Mouse (Mus musculus) erythroid progenitor cell, adult 5-6 weeks (primary cell): ENCODE measurements around the gene Prkag2. TPM values are rescaled to one million over a fixed set of nuclear protein-coding genes. Genes with fewer than 3 reads are reported as not detected.
"Not testable (repeated sequence)": the region's sequence is repeated elsewhere in the genome, so short reads cannot be mapped to it uniquely, and the experiment has no call there.

Experiments
- ATAC-seq: replicated peaks from 2 replicates; pipeline ENCODE4 v1.8.0; 2016; ENCODE audit warnings: moderate number of reproducible peaks, mild to moderate bottlenecking, moderate TSS enrichment, inconsistent platforms; ENCODE audit not compliant: poor library complexity, low FRiP score, severe bottlenecking
- total RNA-seq, 2 experiments: library from RNA; stranded (forward) in 1 of 2; stranded (reverse) in 1 of 2; fragments of 150-400 nt in 1 of 2; fragments of 186-747, 209-891 nt in 1 of 2; gene quantifications; 2 replicates each; pipeline versions ENCODE4 v1.2.3 to v1.2.4; 2015 to 2017; ENCODE audit warnings: low replicate concordance in 2 of 2

The Prkag2 gene
- total RNA-seq, 2 experiments from 2014 or later: 1.7 to 7.5 TPM

DNA sequence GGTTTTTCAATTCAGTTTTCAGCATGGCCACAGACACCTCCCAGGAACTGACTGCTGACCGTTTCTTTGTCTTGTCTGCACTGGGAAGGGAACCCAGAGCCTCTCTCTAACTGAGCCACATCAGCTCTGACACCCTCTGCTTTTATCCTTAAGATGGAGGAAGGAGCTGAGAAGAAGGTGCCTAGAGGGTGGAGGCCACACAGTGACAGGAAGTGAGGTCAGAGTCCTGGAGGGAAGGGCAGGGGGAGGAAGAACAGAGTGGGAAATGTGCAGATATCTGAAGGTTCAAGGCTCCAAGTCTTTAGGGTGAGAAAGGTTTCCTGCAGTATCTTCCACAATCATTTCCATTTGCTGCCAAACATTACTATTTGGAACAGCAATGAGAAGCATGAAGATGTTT lies 205.6 kb downstream of the Prkag2 start:
- ATAC-seq: no peak

DNA sequence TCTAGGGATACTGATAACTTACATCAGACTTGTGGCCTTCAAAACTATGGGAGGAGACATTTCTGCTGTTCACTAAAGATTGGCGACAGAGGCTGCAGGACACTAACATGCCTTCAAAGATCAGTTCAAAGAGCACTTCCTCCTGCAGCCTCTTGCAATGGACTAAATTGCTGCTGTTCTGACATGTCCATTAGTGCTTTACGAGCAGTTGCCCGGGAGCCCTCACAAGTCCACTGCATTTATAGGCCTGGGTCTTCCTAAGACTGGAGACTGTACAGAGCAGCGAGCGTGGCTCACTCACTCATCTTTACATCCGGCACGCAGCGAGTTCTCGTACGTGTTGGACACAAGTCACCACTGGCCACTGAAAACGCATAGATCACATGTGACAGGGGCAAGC lies 208.0 kb downstream of the Prkag2 start:
- ATAC-seq: no peak

DNA sequence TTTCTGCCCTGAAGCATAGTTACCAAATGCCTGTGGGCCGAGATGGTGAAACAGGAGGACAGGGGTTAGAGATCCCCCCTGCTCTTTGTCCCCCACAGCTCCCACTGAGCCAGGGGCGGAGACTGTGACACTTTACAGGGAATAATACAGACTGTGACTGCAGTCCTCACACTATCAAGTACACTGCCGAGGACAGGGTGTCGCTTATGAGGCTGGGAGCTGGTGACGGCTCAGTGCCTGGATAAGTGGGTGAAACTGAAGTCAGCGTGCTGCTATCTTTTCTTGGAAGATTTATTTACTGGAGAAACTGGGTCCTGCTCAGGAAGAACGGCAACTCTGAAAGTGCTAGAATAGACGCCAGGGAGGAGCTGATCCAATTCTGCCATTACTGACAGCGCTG lies 210.6 kb downstream of the Prkag2 start:
- ATAC-seq: no peak

DNA sequence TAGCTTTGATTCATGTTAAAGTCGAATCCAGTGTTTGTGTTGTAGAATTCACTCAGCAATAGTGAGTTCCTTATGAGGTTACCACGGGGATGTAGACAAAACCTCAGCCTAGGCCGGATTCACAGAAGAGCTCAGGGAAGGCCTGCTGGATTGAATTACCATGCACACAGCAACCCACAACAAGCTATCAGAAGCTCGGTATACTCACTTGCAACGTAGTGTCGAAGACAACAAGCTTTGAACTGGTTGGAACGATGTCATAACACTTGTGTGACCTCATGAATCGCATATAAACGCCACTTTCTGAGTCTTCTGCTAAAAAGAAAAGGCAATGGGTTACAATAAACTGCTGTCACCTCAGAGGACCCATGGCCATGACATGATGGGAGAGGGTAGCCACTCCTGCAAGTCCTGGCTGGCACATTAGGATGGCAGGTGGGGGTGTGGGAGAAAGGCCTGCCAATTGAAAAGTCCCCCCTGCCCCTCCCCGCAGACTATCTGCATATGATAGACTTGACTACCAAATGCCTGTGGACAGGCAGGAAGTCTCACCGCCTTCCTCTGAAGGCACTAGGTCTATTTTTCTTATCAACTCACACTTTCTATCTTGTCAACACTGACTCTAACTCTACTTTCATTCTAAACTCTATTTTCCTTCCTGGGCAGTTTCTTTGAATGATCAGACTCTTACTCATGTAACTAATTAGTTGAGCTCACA lies 211.4 kb downstream of the Prkag2 start:
- ATAC-seq: no peak

DNA sequence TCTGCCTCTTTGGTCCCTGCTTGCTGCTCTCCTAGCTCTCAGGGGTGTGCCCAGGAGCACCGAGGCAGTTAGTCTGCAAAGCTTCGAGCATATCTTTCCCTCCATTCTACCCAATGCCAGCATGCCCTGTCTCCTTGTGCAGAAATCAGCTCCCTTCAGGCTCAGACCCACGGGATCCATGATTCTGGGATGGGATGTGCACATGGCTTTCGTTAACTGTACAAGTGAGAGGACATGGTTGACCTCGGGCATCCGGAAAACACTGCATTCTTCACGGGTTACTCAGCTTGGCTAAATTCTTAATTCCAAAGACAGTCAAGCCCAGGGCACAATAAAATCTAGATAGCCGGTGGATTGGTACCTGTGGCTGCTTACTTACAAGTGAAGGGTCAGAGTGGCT lies 213.2 kb downstream of the Prkag2 start:
- no peak for ATAC-seq

DNA sequence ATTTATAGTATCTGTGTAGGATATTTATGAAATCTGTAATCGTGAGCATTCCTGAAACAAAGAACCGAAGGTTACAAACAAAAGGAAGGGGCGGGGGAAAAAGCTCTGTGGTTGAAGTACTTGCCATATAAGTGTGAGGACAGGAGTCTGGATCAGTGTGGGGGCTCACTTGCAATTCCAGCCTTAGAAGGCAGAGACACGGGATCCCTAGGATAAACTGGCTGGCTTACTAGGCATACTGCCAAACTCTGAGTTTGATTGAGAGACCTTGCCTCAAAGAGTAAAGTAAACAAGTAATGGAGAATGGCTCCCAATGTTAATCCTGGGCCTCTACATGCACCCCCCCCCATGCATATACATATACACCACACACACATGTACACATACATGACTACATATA lies 221.7 kb downstream of the Prkag2 start:
- ATAC-seq: no peak

DNA sequence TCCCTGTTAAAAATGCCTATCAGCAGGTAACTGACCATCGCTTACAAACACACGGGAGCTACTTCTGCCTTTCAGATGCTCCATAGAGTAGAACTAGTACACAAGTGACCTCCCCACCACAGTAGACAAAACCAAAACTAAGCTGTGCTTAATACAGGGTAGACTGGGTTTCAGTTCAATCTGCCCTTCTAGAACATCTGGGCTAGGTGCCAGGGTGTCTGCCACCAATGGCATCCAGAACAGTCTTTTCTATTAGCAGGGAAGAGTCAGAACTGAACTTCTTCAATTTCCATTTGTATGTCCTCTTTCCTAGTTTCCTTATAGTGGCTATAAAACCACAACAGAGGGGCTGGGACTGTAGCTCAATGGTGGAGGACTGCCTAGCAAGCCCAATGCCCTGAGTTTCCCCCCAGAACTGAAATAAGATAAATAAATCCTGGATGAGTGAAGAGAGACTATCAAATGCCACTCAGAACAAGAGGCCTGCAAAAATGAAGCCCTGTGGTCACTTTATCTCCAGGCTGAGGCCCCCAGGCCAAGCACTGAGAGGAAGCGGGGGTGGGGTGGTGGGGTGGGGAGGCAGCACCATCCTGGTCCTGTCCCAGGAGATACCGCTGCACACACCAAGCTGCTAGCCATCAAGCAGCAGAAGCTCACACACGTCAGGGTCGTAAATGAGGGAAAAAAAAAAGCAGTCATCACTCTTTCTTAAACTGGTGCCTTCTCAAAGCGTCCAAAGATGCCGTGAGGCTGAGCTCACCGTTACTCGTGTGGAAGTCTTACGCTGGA lies 222.4 kb downstream of the Prkag2 start:
- ATAC-seq: no peak

DNA sequence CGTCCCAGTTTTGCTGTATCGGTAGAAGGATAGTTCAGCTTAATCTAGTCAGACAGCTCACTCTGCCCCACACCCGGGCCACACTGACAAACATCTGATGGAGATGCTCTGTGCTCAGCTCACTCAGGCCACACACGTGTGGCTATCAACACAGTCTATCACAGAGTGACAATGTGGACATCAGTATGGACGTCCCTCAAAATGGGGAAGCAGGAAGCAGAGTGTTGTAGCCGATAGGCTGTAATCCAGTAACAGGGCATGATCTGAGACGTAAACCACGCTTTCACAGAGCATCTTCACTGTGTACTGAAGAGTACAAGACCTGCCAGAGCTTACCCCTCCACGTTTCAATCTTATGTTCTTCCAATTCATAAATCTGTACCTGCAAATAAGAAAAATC lies 223.8 kb downstream of the Prkag2 start:
- ATAC-seq: no peak

DNA sequence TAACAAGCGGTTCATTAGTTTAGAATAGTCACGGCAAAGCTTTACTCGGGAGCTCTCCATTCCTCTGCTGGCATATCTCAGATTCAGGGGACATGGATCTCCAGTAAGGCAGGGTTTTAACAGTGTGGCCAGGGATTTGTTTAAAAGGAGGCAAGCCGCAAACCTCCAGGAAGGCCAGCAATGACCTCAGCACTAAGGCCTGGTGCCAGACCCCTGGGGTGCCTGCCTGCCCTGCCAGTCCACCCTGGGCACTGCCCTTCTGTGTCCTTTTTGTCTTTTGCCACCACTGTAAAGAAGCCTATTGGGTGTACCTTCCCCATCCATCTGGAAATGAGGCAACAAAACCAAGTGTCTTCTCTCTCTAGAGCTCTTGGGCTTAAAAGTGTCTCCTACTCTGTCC lies 226.3 kb downstream of the Prkag2 start:
- ATAC-seq: no peak

DNA sequence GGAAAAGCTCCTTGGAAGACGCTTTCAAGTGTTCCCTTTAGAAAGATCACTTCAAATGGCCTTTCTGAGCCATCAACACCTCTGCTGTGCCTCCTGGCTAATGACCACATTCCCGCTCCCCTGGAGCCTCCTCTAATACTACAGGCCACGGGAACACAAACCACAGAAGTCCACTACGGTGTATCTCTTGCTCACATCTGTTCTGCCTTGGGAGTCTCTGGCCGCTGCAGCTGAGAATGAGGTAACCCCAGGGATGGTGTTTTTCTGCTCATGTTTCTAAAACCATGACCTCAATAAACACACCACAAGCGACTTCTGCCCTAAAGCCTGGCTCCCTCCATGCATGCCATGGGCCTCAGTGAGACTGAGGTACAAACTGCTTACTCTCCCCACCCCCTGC lies 227.2 kb downstream of the Prkag2 start:
- ATAC-seq: no peak

DNA sequence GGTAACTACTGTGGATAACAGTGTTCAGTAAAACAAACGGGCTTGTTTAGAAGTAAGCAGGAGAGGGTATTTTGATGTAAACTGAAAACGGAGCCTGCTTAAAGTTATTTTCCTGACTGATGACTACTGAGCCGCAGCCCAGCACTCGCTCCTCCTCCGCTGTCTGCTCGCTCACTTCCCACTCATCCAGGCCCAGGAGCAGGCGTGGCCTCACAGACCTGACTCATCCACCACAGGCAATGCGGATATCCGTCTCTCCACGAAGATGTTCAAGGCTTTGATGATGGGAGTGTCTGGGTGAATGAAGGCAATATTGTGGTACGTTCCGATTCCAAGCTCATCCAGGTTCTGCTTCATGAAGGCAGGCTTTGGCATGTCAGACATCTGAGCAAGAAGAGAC lies 229.2 kb downstream of the Prkag2 start:
- no peak for ATAC-seq

DNA sequence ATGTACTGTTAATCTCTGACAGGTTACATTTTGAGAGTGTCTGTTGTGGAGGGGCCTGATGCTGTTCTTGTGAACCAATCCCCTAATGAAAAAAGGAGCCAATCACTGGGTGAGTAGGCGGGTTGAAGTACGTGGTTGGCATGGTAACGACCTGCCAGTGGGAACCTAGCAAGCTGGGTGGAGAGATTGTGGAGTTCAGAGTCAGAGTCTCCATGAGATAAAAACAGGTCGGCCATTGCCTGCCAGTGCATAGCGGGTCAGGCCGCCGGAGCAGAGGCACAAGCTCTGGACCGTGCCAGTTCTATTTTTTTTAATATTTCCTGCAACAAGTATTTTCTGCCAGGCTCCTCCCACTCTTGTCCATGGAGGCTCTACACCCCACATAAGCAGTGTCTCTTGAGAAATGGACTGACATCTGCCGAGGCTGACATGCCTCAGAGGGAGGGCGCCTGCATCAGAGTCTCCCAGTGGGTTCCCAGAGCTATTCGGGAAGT lies 230.6 kb downstream of the Prkag2 start:
- ATAC-seq: peak; percentile 72

DNA sequence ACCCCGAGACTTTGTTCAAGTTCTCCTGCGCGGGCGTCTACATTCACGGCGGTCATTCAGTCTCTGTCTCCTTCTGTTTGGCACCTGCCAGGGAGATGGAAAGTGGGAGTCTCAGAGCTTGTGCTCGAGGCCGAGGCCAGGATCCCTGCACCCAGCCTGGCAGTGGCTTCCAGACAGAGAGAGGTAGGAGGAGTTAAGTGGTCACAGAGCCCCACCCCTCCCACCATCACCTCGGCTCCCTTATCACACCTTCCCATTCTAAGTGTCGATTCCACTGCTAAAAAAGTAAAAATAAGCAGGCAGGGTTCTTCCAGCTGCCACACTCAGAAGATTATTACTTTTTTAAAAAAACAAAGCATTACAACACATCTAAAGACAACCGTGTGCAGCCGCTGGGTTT lies 236.6 kb downstream of the Prkag2 start:
- peak; percentile 90 for ATAC-seq

DNA sequence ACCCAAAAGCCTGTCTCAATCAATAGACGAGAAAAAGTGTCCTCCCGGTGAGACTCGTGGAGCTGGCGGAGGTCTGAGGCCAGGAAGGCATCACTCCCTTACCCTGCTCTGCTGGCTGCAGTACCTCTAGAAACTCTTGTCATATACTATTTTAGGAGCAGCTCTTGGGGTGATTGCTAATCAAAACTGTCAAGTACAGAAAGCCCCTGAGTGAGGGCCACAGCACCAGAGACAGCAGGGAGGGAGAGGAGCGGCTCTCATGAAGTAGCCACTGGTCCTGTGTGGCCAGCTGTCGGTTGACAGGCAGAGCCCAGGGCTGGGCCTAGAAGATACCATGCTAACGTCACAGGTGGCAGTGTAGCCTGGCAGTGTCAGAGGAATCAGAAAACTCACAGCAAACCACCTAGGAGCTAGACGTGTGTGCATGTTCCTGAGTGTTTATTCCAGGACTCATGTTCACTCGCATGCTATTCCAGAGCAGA lies 239.0 kb downstream of the Prkag2 start:
- ATAC-seq: no peak

DNA sequence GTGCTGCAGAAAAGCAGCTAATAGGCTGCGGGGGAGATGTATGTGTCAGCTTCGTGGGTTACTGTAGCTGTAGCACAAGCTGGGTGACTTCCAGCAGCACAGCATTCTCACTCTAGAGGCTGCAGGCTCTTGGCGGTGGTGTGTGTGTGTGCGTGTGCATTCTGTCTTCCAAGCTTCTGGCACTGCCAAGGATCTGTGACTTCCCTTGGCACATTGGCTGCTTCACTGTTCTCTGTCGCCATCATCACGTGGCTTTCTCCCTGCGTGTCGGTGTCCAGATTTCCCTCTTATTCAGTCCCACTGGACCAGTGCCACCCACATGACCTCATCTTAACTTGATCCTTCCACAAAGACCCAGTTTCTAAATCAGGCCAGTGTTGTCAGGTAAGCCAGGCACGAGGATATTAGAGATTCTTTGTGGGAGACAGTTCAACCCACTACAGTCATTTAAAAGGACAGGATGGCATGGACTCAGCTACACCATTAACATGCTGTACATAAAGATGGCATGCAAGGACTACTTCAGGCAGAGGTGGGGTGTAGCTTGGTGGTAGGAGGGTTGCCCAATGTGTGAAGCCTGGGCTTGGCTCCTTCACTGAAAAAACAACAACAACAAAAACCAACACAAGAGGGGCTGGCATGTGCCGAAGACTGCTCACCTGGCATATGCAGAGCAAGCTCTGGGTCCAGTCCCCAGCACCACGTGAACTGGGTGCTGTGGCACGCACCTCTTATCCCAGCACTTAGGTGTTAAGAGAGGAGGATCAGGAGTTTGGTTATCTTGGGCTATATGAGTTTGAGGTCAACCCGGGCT lies 239.6 kb downstream of the Prkag2 start:
- no peak for ATAC-seq

DNA sequence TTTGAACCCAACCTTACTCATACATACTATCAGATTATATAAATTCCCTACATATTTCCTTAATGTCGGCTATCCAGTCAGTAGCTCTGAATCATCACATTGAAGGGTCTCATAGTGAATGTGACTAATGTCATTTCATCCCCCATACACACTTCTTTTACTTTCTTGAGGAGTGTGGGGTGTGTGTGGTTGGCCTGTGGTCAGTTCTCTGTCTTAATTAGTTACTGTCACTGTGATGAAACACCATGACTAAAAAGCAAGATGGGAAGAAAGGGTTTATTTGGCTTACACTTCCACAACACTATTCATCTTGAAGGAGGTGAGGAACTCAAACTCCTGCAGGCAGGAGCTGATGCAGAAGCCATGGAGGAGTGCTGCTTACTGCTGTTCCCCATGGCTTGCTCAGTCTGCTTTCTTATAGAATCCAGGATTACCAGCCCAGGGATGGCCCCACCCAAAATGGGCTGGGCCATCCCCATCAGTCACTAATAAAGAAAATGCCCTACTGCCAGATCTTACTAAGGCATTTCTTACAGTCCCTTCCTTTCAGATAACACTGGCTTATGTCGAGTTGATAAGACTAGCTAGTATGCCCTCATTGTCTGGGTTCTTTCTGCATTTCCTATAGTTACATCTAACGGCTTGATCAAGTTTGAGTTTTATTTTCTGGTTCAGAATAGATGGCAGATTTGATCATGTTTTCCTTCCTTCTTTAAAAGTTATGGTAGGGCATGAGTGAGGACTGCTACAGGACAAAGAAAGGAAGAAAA lies 240.5 kb downstream of the Prkag2 start:
- peak; percentile 40; the same call in 1 of the 2 replicates for ATAC-seq

DNA sequence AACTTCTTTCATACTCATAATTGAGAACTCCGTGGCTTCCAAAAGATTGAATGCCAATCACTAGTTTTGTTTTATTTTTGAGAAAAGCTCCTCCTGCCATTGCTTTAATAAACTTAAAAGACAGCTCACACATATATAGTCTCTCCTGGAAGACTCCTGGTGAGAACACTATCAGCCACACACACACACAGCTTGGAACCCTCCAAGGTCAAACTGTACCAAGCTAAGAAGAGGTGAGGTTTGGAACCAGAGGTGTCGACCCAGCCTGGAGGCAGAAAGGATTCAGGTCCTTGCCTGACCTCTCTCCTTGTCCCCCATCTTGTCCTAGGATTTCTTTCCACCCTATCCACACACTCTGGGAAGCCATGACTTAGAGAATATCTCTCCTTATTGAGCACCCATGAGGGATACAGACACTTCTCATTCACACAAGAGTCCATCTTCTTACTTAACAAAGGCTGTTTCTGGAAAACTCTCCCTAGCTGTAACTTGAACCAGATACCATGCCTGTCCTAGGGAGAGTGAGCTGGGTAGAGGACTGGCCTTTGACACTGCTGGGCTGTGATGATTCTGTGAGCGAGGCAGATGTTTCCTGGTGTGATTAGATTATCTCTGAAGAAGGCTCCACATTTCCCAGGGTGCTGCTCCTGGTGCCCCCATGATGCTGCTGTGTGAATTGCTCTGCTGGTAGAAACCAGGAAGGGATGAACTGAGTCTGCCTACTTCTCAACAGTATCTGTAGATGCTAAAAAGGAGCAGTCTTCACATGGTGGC lies 245.4 kb downstream of the Prkag2 start:
- ATAC-seq: peak; percentile 87

DNA sequence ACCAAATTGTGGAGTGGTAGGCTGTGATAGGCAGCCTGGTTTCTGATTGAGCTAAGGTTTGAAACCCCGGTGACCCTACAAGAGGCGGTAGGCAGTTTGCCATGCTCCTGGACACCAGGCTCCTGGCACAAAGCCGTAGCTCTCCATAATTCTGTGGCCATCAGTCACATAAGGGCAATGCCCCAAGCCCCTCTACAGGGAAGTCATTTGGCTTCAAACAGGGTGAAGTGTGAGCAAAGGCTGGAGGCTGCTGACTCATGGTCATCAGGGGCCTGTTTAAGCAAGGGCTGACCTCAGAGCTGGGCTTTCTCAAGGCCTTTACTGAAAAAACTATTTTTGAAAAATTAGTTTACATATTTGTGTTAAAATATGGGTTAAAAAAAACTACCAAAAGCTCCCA lies 246.2 kb downstream of the Prkag2 start:
- peak; percentile 53; the same call in 1 of the 2 replicates for ATAC-seq

DNA sequence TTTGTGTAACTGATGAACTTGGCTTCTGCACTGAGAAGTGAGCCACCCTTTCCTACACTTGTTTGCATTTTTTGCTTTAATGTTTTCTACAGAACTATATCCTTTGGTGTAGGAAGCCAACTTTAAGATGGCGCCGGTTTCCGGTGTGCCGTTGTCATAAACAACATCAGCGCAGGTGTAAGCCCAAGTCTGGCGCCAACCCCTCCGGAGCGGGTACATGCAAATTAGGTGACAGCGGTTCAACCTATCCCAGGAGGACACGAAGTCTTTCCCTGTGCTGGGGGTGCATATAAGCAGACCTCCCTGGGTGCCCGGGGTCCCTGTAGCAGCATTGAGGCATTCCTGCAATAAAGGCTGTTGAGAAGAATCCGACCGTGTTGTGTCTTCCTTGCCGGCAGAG lies 252.2 kb downstream of the Prkag2 start:
- ATAC-seq: not testable (repeated sequence)
